Mouse (Mus musculus) heart, adult 2 months (tissue): ENCODE measurements around the gene Cks1b.

Experiments
- CTCF ChIP-seq: fragments of 200-600 bp; IDR thresholded peaks from 2 replicates; pipeline ENCODE4 v1.8.1; 2022; ENCODE audit warnings: antibody characterized with exemption, mild to moderate bottlenecking, moderate library complexity
- EP300 ChIP-seq: fragments of 200-500 bp; IDR thresholded peaks from 2 replicates; pipeline ENCODE4 v1.6.1; 2011; ENCODE audit warnings: low read depth, low read length, control low read depth; ENCODE audit not compliant: insufficient read depth

DNA sequence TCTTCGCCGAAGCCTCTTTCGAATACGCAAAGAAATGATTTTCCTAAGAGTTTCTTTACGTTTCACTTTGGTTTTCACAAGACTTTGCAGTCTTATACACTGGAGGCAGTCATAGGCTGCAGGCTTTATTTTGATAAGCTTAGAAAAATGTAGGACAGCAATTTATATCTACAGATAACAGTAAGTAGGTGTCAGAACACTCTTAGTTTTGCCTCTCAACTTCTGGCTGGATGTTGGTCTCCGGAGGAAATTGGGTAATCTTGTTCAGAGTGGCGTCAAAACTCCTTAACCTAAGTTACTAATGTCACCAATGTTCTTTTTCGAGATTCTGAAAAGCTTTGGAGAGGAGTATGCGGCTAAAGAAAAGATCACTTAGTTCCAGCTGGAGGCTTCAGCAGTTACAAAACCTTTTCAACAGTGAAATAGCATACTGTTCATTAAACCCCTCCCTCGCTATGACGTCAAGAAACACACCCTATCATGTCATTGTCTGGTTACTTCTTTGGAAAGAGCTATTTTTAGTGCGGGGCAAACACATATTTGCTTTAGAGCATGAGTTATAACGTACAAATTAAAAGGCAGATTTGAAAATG is 40.3 kb upstream of the Cks1b start:
- no peak for TF ChIP-seq EP300
- TF ChIP-seq CTCF = no peak
